Mouse (Mus musculus) embryonic fibroblast, embryonic 13.5 days (primary cell): ENCODE results near the gene Fbxw10. TPM values are rescaled to one million over a fixed set of nuclear protein-coding genes. Genes with fewer than 3 reads are reported as not detected.

Source experiments
- H3K27ac ChIP-seq: 2 replicates; pipeline ENCODE4 v1.5.1; 2012; ENCODE audit warnings: low read length, control low read depth, inconsistent platforms; ENCODE audit not compliant: insufficient read depth
- H3K4me1 ChIP-seq: 2 replicates; pipeline ENCODE4 v1.6.1; 2011; ENCODE audit warnings: low read length; ENCODE audit not compliant: control insufficient read depth, insufficient read depth
- H3K4me3 ChIP-seq: 2 replicates; pipeline ENCODE4 v1.5.1; 2011; ENCODE audit warnings: mild to moderate bottlenecking, control low read depth, low read length; ENCODE audit not compliant: insufficient read depth
- CTCF ChIP-seq: IDR thresholded peaks from 2 replicates; pipeline ENCODE4 v1.5.1; 2011; ENCODE audit warnings: mild to moderate bottlenecking, control low read depth, low read length, moderate library complexity, borderline replicate concordance; ENCODE audit not compliant: insufficient read depth
- POLR2A ChIP-seq: IDR thresholded peaks from 2 replicates; pipeline ENCODE4 v1.6.1; 2011; ENCODE audit warnings: low read depth, mild to moderate bottlenecking, control low read depth, low read length, moderate library complexity
- polyA plus RNA-seq: library from polyadenylated mRNA; stranded (reverse); fragments of >200 nt; gene quantifications from 2 replicates; pipeline ENCODE4 v1.2.4, GENCODE M21; 2011; ENCODE audit warnings: low read depth; ENCODE audit not compliant: missing spikeins, insufficient read length

Fbxw10 gene
- 1.3 and 1.5 TPM in 2 replicates for polyA plus RNA-seq

DNA sequence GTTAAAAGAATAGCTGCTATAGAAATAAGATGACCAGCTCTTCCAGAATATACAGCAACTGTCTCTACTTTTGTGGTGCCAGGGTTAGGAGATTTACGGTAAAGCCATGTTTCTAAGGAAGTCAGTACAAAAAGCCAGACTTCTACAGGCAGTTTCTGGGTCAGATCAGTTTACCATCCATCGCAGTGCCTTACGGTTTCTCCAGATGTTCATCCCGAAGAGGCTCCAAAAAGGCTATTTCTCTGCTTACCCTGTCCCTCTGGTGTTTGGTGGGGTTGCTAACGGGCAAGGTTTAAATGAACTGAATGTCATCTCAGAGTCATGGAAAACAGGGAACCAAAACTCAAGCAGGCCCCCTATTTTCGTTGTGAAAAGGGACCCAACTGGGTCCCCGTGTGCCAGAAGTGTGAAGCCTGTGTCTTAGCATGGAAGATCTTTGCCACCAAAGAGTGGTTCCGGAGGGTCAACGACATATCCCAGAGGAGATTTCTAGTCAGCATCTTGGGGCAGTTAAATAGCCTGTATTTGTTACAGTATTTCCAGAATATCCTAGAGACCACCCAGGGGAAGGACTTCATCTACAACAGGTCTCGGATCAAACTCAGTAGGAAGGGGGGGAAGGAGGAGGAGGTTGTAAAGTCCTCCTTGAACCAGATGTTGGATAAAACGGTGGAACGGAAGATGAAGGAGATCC is at the start of gene Fbxw10:
Fbxw10 (plus strand) TSS at position 109 of the 694 bp plus-strand sequence.
- 0 out of 2 replicates have a peak, but pooled peaks cover 7% of the 10 kb centered on the region for H3K4me1 ChIP-seq
- TF ChIP-seq CTCF (no peak), POLR2A (peak; percentile 58)
- H3K27ac ChIP-seq = 0 out of 2 replicates have a peak within 1 kb of the TSS, but pooled peaks have one; percentile 27
- no peak within 1 kb of the TSS for H3K4me3 ChIP-seq

DNA sequence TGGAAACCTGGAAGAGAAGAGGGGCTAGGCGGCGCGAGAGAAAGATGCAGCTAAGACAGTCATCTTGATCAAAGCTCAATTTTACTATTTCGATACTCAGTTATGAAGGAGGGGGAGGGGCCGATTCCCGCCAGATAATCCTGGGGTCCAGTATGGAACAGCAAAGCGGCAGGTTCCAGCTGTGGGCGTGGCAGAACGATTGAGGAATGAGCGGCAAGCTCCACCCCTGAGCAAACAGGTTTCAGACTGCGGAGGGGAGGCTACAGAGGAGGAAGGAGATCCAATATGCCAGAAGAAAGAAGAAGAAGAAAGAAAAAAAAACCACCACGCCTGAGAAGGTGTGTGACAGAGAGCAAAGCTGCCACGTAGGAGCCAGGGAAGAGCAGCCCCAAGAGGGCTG is 42.8 kb upstream of the Fbxw10 start:
- Histone ChIP-seq H3K27ac (no peak overlapping the region), H3K4me1 (no peaks in the 10 kb centered on the region), H3K4me3 (no peak overlapping the region)
- no peak for TF ChIP-seq CTCF

DNA sequence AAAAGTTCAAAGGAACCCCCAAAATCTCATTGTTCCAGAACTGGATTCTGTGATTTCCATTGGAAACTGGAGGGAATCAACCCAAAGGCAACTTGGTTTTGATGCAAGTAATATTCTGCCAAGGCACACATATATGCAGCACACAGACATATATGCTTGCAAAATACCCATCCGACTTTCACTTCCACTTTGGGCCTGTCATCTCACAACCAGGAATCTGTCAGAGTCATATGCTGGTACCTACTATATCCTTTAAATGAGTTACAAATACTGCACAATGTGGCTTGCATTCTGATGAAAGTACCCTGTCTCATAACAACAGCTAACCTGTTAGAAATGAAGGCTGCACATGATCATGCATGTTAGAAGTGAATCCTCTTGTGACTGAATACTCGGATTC is 38.9 kb upstream of the Fbxw10 start:
- H3K27ac ChIP-seq = no peak overlapping the region
- no peaks in the 10 kb centered on the region for H3K4me1 ChIP-seq
- no peak overlapping the region for H3K4me3 ChIP-seq
- TF ChIP-seq POLR2A (no peak), CTCF (no peak)

DNA sequence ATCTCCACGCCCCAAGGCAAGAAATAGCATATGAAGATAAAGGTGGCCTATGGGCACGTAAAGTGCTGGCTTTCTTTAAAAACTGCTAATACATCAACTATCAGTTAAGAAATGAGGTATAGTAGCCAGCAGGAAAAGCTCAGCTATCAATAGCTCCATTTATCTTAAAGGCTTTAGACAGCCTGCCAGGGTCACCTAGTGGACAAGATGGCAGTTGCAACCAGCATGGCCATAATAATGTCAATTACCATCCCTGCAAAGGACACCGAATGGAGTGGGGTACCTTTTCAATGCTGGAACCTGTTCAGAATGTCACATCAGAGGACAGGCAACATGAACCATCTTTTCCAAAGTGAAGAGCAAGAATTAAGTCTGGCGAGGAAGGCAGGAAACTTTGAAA is 37.7 kb upstream of the Fbxw10 start:
- Histone ChIP-seq H3K27ac (no peak overlapping the region), H3K4me3 (no peak overlapping the region), H3K4me1 (0 out of 2 replicates have a peak, but pooled peaks cover 4% of the 10 kb centered on the region)
- TF ChIP-seq POLR2A (no peak), CTCF (no peak)

DNA sequence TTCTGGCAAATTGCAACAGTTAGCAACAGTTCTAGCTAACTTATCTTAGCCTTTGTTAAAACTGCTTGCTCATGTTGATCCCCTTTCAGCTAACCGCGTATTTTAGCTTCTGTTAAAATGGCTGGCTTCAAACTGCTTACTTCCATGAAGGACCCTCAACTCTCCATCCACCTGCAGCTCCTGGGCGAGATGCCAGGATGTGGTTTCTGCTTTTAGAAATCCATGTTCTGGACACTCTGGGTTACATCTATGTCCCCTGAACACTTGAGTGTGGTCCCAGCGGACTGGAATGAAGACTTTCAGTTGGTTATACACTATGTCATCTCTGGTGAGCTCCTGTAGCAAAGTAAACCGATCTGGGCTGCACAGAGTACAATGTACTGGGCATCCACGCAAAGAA is 34.6 kb upstream of the Fbxw10 start:
- Histone ChIP-seq H3K27ac (no peak overlapping the region), H3K4me1 (0 out of 2 replicates have a peak, but pooled peaks cover 4% of the 10 kb centered on the region), H3K4me3 (no peak overlapping the region)
- no peak for TF ChIP-seq CTCF
- TF ChIP-seq POLR2A = no peak

DNA sequence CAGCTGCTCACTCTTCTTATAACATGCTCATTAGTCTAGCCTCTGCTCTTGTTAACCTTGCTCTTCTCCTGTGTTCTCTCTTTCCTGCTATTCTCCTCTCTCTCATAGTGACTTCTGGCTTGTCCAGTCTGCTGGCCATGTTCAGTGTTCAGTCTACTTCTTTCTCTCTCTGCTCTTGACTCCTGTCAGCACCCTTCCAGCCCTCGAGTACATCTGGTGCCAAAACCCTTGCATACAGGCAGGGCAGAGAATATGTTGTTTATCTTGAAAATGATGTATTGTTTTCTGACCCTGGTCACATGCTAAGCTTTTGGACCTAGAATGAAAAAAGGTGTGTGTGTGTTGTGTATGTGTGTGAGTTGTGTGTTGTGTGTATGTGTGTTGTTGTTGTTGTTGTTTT is 33.4 kb upstream of the Fbxw10 start:
- Histone ChIP-seq H3K4me1 (0 out of 2 replicates have a peak, but pooled peaks cover 4% of the 10 kb centered on the region), H3K27ac (no peak overlapping the region), H3K4me3 (no peak overlapping the region)
- TF ChIP-seq POLR2A (no peak), CTCF (no peak)

DNA sequence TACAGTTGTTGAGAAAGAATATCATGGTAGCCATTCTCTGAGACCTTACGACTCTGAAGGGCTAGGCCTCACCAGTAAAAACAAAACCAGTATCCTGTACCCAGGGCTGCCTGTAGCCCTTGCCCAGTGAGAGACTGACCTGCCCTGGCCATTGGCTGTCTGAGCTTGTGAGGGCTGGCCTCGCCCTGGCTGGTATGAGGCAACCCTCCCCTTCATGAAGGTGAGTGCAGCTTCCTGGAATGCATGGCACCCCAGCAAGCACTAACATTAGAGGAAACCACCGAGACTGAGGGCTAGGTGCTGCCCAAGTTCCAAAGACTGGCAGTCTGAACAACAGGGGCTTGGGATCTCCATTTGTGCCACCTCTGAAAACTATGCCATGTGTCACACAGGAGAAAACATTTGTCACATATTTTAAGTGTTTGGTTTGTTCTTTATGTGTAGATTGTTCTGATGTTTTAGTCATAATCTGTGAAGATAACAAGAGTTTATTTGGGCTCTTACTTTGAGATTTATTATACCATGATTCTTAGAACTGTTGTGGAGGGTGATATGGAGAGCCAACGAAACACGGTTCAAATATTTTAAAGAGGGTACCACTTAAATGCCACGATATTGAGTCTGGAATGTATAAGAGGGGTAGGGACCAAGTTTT is 32.8 kb upstream of the Fbxw10 start:
- TF ChIP-seq CTCF (no peak), POLR2A (no peak)
- Histone ChIP-seq H3K4me3 (no peak overlapping the region), H3K4me1 (0 out of 2 replicates have a peak, but pooled peaks cover 4% of the 10 kb centered on the region), H3K27ac (no peak overlapping the region)

DNA sequence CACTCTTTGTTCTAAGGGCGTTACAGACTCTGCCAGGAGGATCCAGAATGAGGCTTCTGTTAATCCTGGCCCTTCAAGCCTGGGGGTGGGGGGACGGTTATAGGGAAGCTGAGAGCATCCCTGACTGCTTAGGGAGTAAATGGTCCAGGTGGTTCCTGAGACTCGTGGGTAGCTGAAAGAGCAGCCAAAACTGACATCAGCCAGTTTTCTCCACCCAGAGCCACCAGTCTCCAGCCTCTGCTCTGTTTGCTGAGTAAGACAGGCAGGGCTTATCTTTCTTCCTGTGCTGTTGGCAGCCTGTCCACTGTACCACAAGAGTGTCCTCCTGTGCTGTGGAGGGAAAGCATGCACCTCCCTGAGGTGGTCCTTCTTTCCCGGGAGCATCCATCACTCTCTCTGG is 32.2 kb upstream of the Fbxw10 start:
- Histone ChIP-seq H3K27ac (no peak overlapping the region), H3K4me3 (no peak overlapping the region), H3K4me1 (peaks cover 8% of the 10 kb centered on the region)
- TF ChIP-seq CTCF (no peak), POLR2A (no peak)

DNA sequence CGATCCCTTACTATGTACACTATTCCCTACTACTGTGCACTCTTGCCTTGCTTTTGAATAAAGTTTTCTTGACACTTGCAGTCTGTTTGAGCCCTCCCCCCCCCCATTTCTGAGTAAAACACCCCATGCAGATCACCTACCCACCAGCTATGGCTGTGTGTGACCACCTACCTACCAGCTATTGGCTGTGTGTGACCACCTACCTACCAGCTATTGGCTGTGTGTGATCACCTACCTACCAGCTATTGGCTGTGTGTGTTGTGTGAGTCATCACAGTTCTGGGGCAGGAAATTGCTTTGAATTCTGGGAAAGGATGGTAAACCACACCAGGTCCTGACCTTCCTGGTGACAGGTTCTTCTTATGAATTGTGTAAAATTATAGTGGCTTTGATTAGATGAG is 31.4 kb upstream of the Fbxw10 start:
- Histone ChIP-seq H3K4me1 (peaks cover 8% of the 10 kb centered on the region), H3K4me3 (no peak overlapping the region), H3K27ac (no peak overlapping the region)
- TF ChIP-seq POLR2A (no peak), CTCF (no peak)

DNA sequence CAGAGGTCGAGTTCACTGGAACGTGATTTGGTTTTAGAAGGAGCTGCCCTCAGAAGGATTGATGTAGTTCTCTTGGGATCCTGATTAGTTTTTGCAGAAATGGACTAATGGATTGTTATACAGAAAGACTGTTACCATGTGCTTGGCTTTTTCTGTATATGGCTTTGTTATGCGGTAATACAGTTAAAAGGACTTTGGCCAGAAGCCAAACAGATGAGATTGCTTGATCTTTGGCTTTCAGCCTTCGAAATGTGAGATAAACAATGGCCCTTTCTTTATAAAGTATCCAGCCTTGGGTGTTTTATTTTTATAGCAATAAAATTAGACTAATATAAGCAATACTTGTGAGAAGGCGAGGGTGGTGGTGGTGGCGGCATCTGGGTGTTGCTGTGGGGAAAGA is 30.3 kb upstream of the Fbxw10 start:
- no peak overlapping the region for H3K4me3 ChIP-seq
- no peak overlapping the region for H3K27ac ChIP-seq
- no peak for TF ChIP-seq CTCF
- TF ChIP-seq POLR2A = no peak
- H3K4me1 ChIP-seq = peaks cover 8% of the 10 kb centered on the region
